Mouse (Mus musculus): ENCODE measurements at regions not wholly inside any gene's neighbourhood (a gene's known extent, or its start where the extent isn't known, plus 50 kb on each side); places are given as distances from the start of the nearest gene placed in this dataset.

GRCm38 (mm10) chr2:30743976-30744620, 59.4 kb downstream of the 1700001O22Rik start:
- no peak for TF ChIP-seq CTCF (conservative IDR thresholded peaks at IDR 0.05; ENCODE audit: low read length)
- no peak for TF ChIP-seq NANOG (IDR thresholded peaks at IDR 0.05; ENCODE audit: borderline replicate concordance, low read length)
- no peak for TF ChIP-seq POU5F1 (IDR thresholded peaks at IDR 0.05; ENCODE audit: borderline replicate concordance, low read length)

Data from E14TG2a.4 (cell line).